Mouse (Mus musculus): ENCODE measurements around the gene Phkg1. TPM values are rescaled to one million over a fixed set of nuclear protein-coding genes. Genes with fewer than 3 reads are reported as not detected.

The Phkg1 gene
- polyA plus RNA-seq, 1 experiment from 2014 or later = 0.37 TPM

Other genes starting within 250 kb of the Phkg1 start
- 4.5 and 5.5 TPM in 2 replicates for gene Zfp11, start 228.4 kb downstream of the Phkg1 start, polyA plus RNA-seq (2015; fragmentation: Nextera tagmentation; extraction: Ambion mirVana)
- not detected in 2 replicates for gene Sept14, start 190.0 kb downstream of the Phkg1 start, polyA plus RNA-seq (2015; fragmentation: Nextera tagmentation; extraction: Ambion mirVana)
- gene Mrps17, start 183.1 kb downstream of the Phkg1 start, polyA plus RNA-seq (2015; fragmentation: Nextera tagmentation; extraction: Ambion mirVana) = 187 and 201 TPM in 2 replicates
- gene Nipsnap2, start 173.5 kb downstream of the Phkg1 start, polyA plus RNA-seq (2015; fragmentation: Nextera tagmentation; extraction: Ambion mirVana) = 103 and 104 TPM in 2 replicates
- gene Psph, start 111.1 kb downstream of the Phkg1 start, polyA plus RNA-seq (2015; fragmentation: Nextera tagmentation; extraction: Ambion mirVana) = 30.7 and 35.3 TPM in 2 replicates
- 58.5 and 63.3 TPM in 2 replicates for gene Sumf2, start 51.6 kb downstream of the Phkg1 start, polyA plus RNA-seq (2015; fragmentation: Nextera tagmentation; extraction: Ambion mirVana)
- gene Chchd2, start 11.1 kb downstream of the Phkg1 start, polyA plus RNA-seq (2015; fragmentation: Nextera tagmentation; extraction: Ambion mirVana) = 806 and 868 TPM in 2 replicates
- 5.8 and 5.9 TPM in 2 replicates for gene Zbed5, start 2.8 kb downstream of the Phkg1 start, polyA plus RNA-seq (2015; fragmentation: Nextera tagmentation; extraction: Ambion mirVana)
- 3.6 and 4.7 TPM in 2 replicates for gene Nupr1l, start 10.0 kb upstream of the Phkg1 start, polyA plus RNA-seq (2015; fragmentation: Nextera tagmentation; extraction: Ambion mirVana)
- gene Vkorc1l1, start 43.4 kb upstream of the Phkg1 start, polyA plus RNA-seq (2015; fragmentation: Nextera tagmentation; extraction: Ambion mirVana) = 24.8 and 24.9 TPM in 2 replicates
- 46.7 and 47.7 TPM in 2 replicates for gene Gusb, start 104.5 kb upstream of the Phkg1 start, polyA plus RNA-seq (2015; fragmentation: Nextera tagmentation; extraction: Ambion mirVana)
- 30.0 and 30.4 TPM in 2 replicates for gene Asl, start 130.7 kb upstream of the Phkg1 start, polyA plus RNA-seq (2015; fragmentation: Nextera tagmentation; extraction: Ambion mirVana)
- gene Crcp, start 130.7 kb upstream of the Phkg1 start, polyA plus RNA-seq (2015; fragmentation: Nextera tagmentation; extraction: Ambion mirVana) = 37.9 and 39.4 TPM in 2 replicates
- 99.2 and 111 TPM in 2 replicates for gene Tpst1, start 174.8 kb upstream of the Phkg1 start, polyA plus RNA-seq (2015; fragmentation: Nextera tagmentation; extraction: Ambion mirVana)
- 6.1 and 7.4 TPM in 2 replicates for gene Kctd7, start 246.3 kb upstream of the Phkg1 start, polyA plus RNA-seq (2015; fragmentation: Nextera tagmentation; extraction: Ambion mirVana)

Data from embryonic facial prominence, embryonic 15.5 days (tissue).